Mouse (Mus musculus) erythroblast, embryonic 14.5 days (primary cell): ENCODE data around the gene Osbpl7.

Experiments
- GATA1 ChIP-seq: IDR thresholded peaks from 2 replicates; pipeline ENCODE4 v1.6.1; 2012; ENCODE audit warnings: low read length, inconsistent platforms, mixed read lengths
- TAL1 ChIP-seq: IDR thresholded peaks from 3 replicates; pipeline ENCODE4 v1.6.1; 2012; ENCODE audit warnings: low read length, inconsistent platforms, mixed read lengths

GRCm38 (mm10) chr11:97003170-97003569, 47.3 kb upstream of the Osbpl7 start:
- TF ChIP-seq TAL1 (no peak), GATA1 (no peak)
